Mouse (Mus musculus) frontal cortex, adult (tissue): Measurements from ENCODE around the gene 6330403K07Rik.

Source experiments
- ATAC-seq: cut with Nextera tagmentation; 2 replicates; pipeline ENCODE4 v1.9.2; 2017; ENCODE audit warnings: mild to moderate bottlenecking, moderate library complexity, mixed read lengths; ENCODE audit not compliant: low TSS enrichment

Gene 6330403K07Rik

DNA sequence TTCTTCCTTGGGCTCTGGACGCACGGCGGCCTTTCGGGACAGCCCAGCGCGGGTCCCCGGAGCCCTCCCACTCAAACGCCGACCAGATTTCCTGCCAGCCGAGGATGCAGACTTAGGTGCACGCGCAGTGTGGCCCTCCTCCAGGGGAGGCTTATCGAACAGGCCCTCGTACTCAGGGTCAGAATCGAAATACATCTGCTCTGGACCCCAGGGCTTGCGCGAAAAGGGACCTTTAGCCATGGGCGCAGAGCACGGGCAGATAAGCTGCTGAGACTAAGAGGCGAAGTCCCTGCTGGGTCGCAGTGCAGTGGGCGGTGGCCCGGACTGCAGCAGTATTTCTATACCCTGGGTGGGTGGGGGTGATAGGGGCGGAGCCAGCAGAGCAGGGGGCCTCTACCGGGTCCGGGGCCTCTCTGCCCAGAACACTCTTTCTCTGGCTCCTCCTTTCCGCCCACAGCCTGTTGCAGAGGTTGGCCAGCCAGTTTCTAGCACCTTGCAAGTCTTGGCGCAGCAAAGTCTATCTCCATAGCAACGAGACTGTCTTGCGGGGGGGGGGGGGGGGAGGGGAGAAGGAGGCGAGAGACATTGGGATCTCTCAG, at the start of gene 6330403K07Rik:
6330403K07Rik (minus strand) TSS at position 351 of the 599 bp plus-strand sequence.
- ATAC-seq: peak; percentile 81

GRCm38 (mm10) chr11:71076342-71076741, 43.0 kb upstream of the 6330403K07Rik start:
- ATAC-seq: no peak

DNA sequence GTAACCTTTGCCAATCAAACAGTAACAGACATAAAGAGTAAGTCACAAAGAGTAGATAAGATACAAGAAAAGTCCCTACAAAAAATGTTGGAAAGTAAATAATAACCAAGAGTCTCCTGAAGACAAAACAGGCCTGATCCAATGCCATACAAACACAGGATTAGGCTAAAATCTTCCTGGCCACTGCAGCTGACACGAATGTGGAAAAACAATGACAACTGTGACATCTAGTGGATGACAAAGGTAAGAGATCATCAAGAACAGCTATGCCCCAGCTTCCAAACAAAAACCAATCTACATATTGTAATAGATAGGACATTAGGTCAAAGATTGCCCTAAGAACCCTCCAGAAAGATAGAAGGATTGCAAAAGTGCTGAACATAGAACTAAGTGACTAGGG, 19.2 kb upstream of the 6330403K07Rik start:
- peak; percentile 81; the same call in 1 of the 2 replicates for ATAC-seq

DNA sequence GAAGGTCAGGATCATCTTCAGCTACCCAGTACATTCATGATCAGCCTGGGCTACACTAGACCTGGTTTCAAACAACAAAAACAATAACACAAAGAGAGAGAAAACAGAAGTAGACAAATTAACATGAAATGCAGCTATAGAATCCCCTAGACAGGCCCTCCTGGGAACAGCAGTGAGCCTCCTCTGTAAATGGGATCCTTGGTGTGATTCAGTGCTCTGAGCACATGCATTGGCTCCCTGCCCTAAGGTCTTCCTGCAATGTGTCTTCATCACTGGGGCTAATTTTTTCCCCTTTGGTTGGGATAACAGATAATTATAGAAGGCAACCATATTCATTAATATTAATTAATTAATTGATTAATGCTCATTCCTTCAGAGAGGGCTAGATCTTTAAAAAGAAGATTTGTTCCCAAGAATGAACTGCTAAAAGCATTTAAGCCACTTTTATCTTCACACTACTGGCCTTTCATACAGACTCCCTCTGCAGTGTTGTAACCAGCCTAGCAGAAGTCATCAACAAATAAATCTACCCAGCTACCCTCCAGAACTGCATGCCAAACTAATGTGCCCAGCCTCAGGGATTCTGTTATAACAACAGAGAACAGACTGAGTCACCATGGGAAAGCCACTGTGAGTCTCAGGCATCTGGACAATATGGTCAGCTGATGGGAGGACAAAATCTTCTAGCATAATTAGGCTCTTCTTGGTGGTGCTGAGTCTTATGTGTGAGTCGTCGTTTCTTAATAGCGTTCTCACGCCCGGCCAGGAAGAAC, 6.4 kb upstream of the 6330403K07Rik start:
- ATAC-seq: no peak

GRCm38 (mm10) chr11:71032491-71033162, 686 bp downstream of the 6330403K07Rik start:
- ATAC-seq: peak; percentile 64

DNA sequence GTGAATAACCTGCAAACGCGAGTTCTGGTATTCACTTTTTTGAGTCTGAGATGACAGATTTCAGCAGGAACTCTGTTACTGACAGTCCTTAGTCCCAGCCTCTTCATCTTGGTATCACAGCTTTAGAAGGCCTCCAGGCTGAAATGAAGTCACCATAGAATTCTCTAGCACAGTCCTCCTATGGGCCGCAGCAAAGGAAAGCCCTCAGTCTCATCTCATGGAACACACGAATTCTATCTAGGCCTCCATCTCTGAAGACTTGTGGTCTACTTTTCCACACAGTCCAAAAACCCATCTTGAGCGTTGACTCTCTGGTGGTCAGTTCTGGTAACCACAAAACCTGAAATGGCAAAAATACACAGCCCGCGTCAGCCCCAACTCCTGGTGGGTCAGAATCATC, 1.2 kb downstream of the 6330403K07Rik start:
- ATAC-seq: peak; percentile 8; the same call in 1 of the 2 replicates

DNA sequence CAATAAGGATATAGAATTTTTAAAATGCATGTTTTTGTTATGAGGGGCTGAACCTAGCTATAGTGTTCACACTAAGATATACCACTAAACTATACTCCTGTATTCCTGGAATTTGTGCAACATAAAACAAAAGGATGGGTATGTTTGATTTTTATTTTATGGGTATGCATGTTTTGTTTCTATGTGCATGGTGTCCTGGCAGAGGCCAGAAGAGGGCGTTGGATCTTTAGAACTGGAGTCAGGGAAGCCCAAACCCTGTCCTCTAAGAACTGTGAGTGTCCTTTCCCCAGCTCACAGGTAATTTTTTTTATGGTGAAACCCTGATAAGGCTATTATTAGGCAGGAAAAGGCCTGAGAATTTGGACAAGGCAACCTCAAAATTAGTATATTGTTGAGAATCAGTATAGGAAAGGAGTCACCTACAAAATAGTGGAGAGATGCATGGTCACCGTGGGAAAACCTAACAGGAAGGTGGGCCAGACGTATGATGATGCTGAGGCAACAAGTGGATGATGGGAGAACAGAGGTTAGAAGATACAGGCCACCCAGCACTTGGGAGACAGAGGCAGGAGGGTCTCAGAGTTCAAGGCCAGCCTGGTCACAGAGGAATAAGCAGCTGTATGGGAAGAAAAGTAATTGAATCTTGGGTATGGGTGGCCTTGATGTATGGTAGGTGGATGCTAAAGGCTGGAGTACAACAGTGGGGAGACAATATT, 3.8 kb downstream of the 6330403K07Rik start:
- no peak for ATAC-seq

DNA sequence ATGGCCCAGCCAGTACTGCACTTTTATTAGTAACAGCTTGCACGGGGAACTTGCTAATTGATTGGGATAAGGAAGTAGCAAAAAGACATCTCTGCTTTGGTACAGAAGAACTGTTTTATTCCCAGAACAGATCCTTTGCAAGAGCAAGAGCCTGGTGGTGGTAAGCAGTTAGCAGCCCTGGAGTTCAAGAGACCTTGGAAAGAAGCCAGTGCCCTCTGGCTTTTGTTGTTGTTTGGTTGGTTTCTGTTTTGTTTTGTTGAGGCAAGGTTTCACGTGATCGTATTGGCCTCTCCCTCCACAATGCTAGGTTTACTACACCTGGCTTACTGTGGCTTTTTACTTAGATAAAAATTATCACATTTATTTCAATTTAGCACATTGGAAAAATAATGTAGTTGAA, 5.0 kb downstream of the 6330403K07Rik start:
- ATAC-seq: no peak

DNA sequence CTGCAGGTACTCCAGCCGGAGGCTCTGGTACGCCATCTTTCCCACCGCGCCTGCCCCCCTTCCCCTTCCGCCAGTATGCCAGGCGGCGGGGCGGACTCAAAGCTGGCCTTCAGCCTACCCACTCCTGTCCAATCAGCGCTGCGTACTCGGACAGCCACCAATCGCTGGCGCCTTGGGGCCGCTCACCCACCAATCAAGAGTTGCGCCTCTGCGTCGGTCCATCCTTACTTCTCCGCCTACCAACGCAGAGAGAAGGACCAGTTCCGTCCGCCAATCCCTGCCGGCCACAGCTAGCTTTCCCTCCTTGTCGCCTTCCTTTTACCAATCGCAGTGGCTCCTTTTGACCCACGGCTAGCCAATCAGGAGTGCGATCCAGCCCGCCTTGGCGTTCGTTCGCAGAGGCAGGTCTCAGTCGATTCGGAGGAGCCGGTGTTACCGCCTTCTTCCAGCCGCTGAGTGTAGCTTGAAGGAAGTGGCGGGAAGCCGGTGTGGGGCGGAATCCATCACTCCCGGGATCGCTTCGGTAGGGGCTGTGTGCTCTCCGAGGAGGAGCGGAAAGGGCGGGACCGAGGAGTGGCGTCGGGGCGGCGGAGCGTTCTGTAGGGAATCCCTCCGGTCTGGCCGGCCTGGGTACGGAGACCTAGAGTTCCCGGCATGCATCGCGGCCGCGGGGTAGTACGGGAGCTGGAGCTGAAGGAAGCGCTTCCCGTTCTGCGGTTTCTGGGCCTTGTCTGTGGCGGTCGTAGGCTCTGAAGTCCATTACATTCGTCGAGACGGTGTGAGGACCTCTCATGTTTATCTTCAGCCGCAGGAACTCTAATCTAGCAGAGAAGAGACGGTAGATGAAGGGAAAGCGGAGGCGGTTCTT, 13.9 kb downstream of the 6330403K07Rik start, which contains the start of the genes Mis12 and Derl2:
Mis12 (plus strand) TSS at position 411 of the 868 bp plus-strand sequence.
Derl2 (minus strand) TSS at position 641 of the 868 bp plus-strand sequence.
- peak; percentile 99 for ATAC-seq

GRCm38 (mm10) chr11:71018416-71019200, 14.7 kb downstream of the 6330403K07Rik start:
- ATAC-seq: peak; percentile 11; the same call in 1 of the 2 replicates

DNA sequence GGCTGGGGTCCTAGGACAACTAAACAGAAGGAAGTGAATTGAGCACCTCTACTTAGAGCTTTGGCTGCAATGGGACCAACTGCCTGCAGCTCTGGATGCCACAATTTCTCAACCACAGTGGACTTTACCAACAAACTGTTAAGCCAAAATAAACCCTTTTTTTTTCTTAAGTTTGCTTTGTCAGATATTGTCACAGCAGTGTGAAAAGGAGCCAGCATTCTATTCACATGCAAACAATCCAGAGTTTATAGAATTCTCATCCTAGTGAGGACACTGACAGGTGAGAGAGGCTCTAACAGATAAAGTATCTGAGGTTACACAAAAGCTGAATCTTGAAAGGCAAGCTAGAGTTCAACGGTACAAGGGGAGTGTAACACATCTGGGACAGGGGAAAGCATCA, 16.3 kb downstream of the 6330403K07Rik start:
- ATAC-seq: no peak

DNA sequence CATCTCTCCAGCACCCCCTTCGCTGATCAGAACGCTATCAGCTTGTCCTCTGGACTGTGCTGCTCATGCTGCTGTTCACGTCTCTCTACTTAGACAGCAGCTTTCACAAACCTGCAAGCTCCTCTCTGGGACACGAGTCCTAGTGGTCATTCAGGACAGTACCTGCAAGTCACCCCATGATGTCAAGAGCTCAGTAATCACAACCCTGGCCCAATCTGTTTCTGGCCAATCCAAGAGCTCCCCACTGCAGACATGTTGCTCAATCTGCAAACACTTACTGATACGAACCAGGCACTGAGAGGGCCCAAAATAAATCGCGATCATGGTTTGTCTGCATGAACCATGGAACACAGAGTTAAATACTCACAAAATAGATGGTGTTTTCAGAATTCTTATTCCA, 20.6 kb downstream of the 6330403K07Rik start:
- no peak for ATAC-seq

- ATAC-seq: no peak
These were observed 25.0 kb downstream of the 6330403K07Rik start for GRCm38 (mm10) chr11:71008321-71008720.

- ATAC-seq: no peak
These were observed 25.5 kb downstream of the 6330403K07Rik start for GRCm38 (mm10) chr11:71007831-71008230.

- no peak for ATAC-seq
These were observed 26.3 kb downstream of the 6330403K07Rik start for GRCm38 (mm10) chr11:71007026-71007425.

DNA sequence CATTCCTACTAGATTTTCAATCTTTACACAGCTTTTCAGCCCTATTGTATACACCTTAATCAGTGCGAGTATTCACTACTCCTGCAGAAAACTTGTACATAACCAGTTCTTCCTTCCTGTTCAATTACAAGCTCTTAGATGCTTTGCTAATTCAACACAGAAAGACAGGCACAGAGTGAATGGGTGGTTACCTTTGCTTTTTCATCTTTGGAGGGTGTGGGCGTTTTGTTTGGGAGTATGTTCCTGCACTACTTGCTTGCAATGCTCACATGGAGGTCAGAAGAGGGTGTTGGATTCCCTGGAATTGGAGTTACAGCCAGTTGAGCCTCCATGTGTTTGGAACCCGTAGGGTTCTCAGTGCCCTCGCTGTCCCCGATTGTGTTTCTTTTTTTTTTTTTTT, 28.3 kb downstream of the 6330403K07Rik start:
- no peak for ATAC-seq

DNA sequence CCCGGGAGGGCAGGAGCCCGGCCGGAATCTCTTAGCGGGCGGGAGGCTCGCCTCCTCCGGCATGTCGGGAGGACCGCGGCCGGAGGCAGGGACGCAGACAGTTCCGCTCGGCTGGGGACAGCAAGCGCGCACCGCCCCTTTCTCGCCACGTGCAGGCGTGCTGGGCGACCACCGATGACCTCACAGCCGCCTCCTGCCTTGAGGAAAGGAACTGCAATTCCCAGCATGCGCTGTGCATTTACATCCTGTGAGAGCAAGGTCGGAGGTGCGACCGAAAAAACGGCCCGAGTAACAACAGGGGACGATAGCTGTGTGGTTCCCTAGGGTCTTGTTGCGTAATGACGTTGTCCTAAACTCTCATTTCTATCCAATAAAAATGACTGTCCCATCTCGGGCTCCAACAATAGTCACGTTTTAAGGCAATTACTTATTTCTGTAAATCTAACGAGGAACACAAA, 29.0 kb downstream of the 6330403K07Rik start, which contains the start of gene Dhx33:
Dhx33 (minus strand) TSS at position 122 of the 458 bp plus-strand sequence.
- peak; percentile 96 for ATAC-seq

DNA sequence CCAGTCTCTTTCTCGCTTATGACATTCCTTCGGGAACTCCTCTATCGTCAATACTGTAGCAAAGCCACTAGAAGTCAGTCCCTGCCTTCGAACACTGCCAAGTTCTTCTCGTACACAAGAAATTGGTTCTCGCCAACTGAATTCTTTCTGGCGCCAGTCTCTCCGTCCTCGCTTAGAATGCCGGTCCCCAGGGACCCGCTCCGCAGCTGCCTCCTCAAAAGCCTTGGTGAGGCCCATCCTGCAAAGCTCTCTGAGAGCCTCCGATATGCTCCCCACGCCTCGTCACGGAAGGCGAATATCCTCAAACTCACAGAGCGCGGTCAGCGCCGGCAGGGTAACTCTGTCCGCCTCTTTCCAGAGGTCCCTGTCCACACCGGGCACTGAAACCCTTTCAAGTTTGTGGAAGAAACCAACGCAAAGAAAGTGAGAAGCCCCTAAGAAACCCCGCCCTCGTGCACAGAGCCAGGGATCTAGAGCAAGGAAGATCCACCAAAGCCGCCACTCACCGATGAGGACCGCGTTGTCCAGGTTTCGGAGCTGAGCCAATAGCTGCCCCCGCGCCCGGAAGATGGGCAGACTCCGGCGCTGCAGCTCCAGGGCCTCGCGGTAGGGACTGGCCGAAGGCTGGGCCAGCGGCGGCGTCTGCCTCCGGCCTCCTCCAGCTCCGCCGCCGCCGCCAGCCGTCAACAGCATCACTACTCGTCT, 29.6 kb downstream of the 6330403K07Rik start:
- peak; percentile 45; the same call in 1 of the 2 replicates for ATAC-seq

- ATAC-seq: peak; percentile 22; the same call in 1 of the 2 replicates
These were observed 32.1 kb downstream of the 6330403K07Rik start for GRCm38 (mm10) chr11:71001167-71001566.
